Mouse (Mus musculus): ENCODE results near the gene Gm20388. TPM values are rescaled to one million over a fixed set of nuclear protein-coding genes. Genes with fewer than 3 reads are reported as not detected.
A peak's percentile ranks its signal among the peaks of the same experiment; 100 is the strongest.

Gm20388 gene
- polyA plus RNA-seq, 1 experiment from 2014 or later: 3.6 TPM

GRCm38 (mm10) chr8:121093496-121093895, 1182.9 kb downstream of the Gm20388 start:
- Histone ChIP-seq H3K9me3 (no peaks in the 10 kb centered on the region), H3K36me3 (replicated peaks) (peaks cover 24% of the 10 kb centered on the region), H3K27me3 (replicated peaks; ENCODE audit: low read depth, poor library complexity, severe bottlenecking) (peaks cover 64% of the 10 kb centered on the region), H3K4me1 (peaks cover 40% of the 10 kb centered on the region), H3K27ac (replicated peaks) (no peak overlapping the region), H3K4me3 (no peak overlapping the region)
- DNase-seq (ENCODE audit: low spot score): no peak
- WGBS: 61% methylated on average over 6 of the region's 6 CpGs

- H3K4me1 ChIP-seq: peaks cover 38% of the 10 kb centered on the region
- peak; percentile 87 for DNase-seq (ENCODE audit: low spot score)
- H3K27me3 ChIP-seq (replicated peaks; ENCODE audit: low read depth, poor library complexity, severe bottlenecking): peaks cover 4% of the 10 kb centered on the region; the same call in 1 of the 2 replicates
- H3K27ac ChIP-seq (replicated peaks): no peak overlapping the region
- peaks cover 75% of the 10 kb centered on the region for H3K36me3 ChIP-seq (replicated peaks)
- H3K4me3 ChIP-seq: no peak overlapping the region
- 51% methylated on average over 17 of the region's 17 CpGs for WGBS
- no peaks in the 10 kb centered on the region for H3K9me3 ChIP-seq
Observed at GRCm38 (mm10) chr8:121104049-121104818, 1193.6 kb downstream of the Gm20388 start.

GRCm38 (mm10) chr8:121107668-121108656, 1197.3 kb downstream of the Gm20388 start, which contains the start of gene Mthfsd:
TSS of gene Mthfsd (minus strand) at chr8:121108392.
- Histone ChIP-seq H3K27ac (replicated peaks) (peak within 1 kb of the TSS; percentile 92), H3K27me3 (replicated peaks; ENCODE audit: low read depth, poor library complexity, severe bottlenecking) (peaks cover 39% of the 10 kb centered on the region), H3K4me1 (peaks cover 38% of the 10 kb centered on the region), H3K4me3 (peak within 1 kb of the TSS; percentile 90), H3K9me3 (no peaks in the 10 kb centered on the region), H3K36me3 (replicated peaks) (peaks cover 38% of the 10 kb centered on the region)
- peak; percentile 99 for DNase-seq (ENCODE audit: low spot score)
- WGBS: 2% methylated on average over 75 of the region's 75 CpGs

GRCm38 (mm10) chr8:121108657-121109056, 1198.0 kb downstream of the Gm20388 start:
- Histone ChIP-seq H3K36me3 (replicated peaks) (peaks cover 31% of the 10 kb centered on the region), H3K4me3 (peak overlapping the region; percentile 90), H3K27me3 (replicated peaks; ENCODE audit: low read depth, poor library complexity, severe bottlenecking) (peaks cover 45% of the 10 kb centered on the region), H3K4me1 (peaks cover 44% of the 10 kb centered on the region), H3K9me3 (no peaks in the 10 kb centered on the region), H3K27ac (replicated peaks) (peak overlapping the region; percentile 92)
- 15% methylated on average over 5 of the region's 5 CpGs for WGBS
- DNase-seq (ENCODE audit: low spot score): no peak

- H3K27me3 ChIP-seq (replicated peaks; ENCODE audit: low read depth, poor library complexity, severe bottlenecking): peaks cover 72% of the 10 kb centered on the region
- WGBS: 48% methylated on average over 7 of the region's 7 CpGs
Observed at GRCm38 (mm10) chr8:121111145-121111907, 1200.7 kb downstream of the Gm20388 start.

GRCm38 (mm10) chr8:121113261-121113660, 1202.6 kb downstream of the Gm20388 start:
- DNase-seq (ENCODE audit: low spot score): peak; percentile 96
- Histone ChIP-seq H3K27ac (replicated peaks) (no peak overlapping the region), H3K27me3 (replicated peaks; ENCODE audit: low read depth, poor library complexity, severe bottlenecking) (peaks cover 91% of the 10 kb centered on the region), H3K9me3 (no peaks in the 10 kb centered on the region), H3K36me3 (replicated peaks) (no peaks in the 10 kb centered on the region), H3K4me3 (0 out of 2 replicates have a peak overlapping the region, but pooled peaks have one; percentile 16), H3K4me1 (peaks cover 52% of the 10 kb centered on the region)
- under 1% methylated on average over 21 of the region's 21 CpGs for WGBS

More at GRCm38 (mm10) chr8:121111145-121111907, 1200.7 kb downstream of the Gm20388 start:
- H3K9me3 ChIP-seq: no peaks in the 10 kb centered on the region
- DNase-seq (ENCODE audit: low spot score): no peak
- peaks cover 51% of the 10 kb centered on the region for H3K4me1 ChIP-seq
- H3K36me3 ChIP-seq (replicated peaks): peaks cover 4% of the 10 kb centered on the region
- no peak overlapping the region for H3K4me3 ChIP-seq
- H3K27ac ChIP-seq (replicated peaks): no peak overlapping the region

- WGBS: 1% methylated on average over 25 of the region's 25 CpGs
- Histone ChIP-seq H3K27me3 (replicated peaks; ENCODE audit: low read depth, poor library complexity, severe bottlenecking) (peaks cover 97% of the 10 kb centered on the region), H3K36me3 (replicated peaks) (no peaks in the 10 kb centered on the region), H3K27ac (replicated peaks) (0 out of 2 replicates have a peak overlapping the region, but pooled peaks have one; percentile 37), H3K4me1 (peaks cover 52% of the 10 kb centered on the region), H3K9me3 (no peaks in the 10 kb centered on the region), H3K4me3 (peak overlapping the region; percentile 77)
- DNase-seq (ENCODE audit: low spot score): peak; percentile 59
Observed at GRCm38 (mm10) chr8:121115136-121115535, 1204.5 kb downstream of the Gm20388 start.

GRCm38 (mm10) chr8:121115948-121116347, 1205.3 kb downstream of the Gm20388 start, which contains the start of gene Foxc2:
TSS of gene Foxc2 (plus strand) at chr8:121116171.
- WGBS: under 1% methylated on average over 25 of the region's 25 CpGs
- H3K27me3 ChIP-seq (replicated peaks; ENCODE audit: low read depth, poor library complexity, severe bottlenecking): peaks cover 98% of the 10 kb centered on the region
- H3K27ac ChIP-seq (replicated peaks): peak within 1 kb of the TSS; percentile 87
- peak; percentile 90 for DNase-seq (ENCODE audit: low spot score)
- peak within 1 kb of the TSS; percentile 77 for H3K4me3 ChIP-seq
- H3K9me3 ChIP-seq: no peaks in the 10 kb centered on the region
- peaks cover 61% of the 10 kb centered on the region for H3K4me1 ChIP-seq
- peaks cover under 1% of the 10 kb centered on the region; the same call in 1 of the 2 replicates for H3K36me3 ChIP-seq (replicated peaks)

- Histone ChIP-seq H3K9me3 (no peaks in the 10 kb centered on the region), H3K36me3 (replicated peaks) (peaks cover 7% of the 10 kb centered on the region; the same call in 1 of the 2 replicates), H3K27ac (replicated peaks) (peak overlapping the region; percentile 87), H3K4me1 (peaks cover 68% of the 10 kb centered on the region), H3K27me3 (replicated peaks; ENCODE audit: low read depth, poor library complexity, severe bottlenecking) (peaks cover 99% of the 10 kb centered on the region), H3K4me3 (peak overlapping the region; percentile 77)
- WGBS: under 1% methylated on average over 55 of the region's 55 CpGs
- peak; percentile 71 for DNase-seq (ENCODE audit: low spot score)
Observed at GRCm38 (mm10) chr8:121116591-121117185, 1206.0 kb downstream of the Gm20388 start.

- H3K36me3 ChIP-seq (replicated peaks): peaks cover 12% of the 10 kb centered on the region; the same call in 1 of the 2 replicates
- no peaks in the 10 kb centered on the region for H3K9me3 ChIP-seq
- peaks cover 73% of the 10 kb centered on the region for H3K4me1 ChIP-seq
- H3K27me3 ChIP-seq (replicated peaks; ENCODE audit: low read depth, poor library complexity, severe bottlenecking): peaks cover 99% of the 10 kb centered on the region
- peak overlapping the region; percentile 87 for H3K27ac ChIP-seq (replicated peaks)
- peak; percentile 73 for DNase-seq (ENCODE audit: low spot score)
- WGBS: under 1% methylated on average over 62 of the region's 62 CpGs
- H3K4me3 ChIP-seq: peak overlapping the region; percentile 77
Observed at GRCm38 (mm10) chr8:121117186-121117651, 1206.6 kb downstream of the Gm20388 start.

GRCm38 (mm10) chr8:121117906-121118305, 1207.3 kb downstream of the Gm20388 start:
- 1% methylated on average over 28 of the region's 28 CpGs for WGBS
- H3K27ac ChIP-seq (replicated peaks): peak overlapping the region; percentile 87
- H3K4me1 ChIP-seq: peaks cover 75% of the 10 kb centered on the region

More at GRCm38 (mm10) chr8:121117906-121118305, 1207.3 kb downstream of the Gm20388 start:
- H3K4me3 ChIP-seq: peak overlapping the region; percentile 77
- peak; percentile 60 for DNase-seq (ENCODE audit: low spot score)
- peaks cover 99% of the 10 kb centered on the region for H3K27me3 ChIP-seq (replicated peaks; ENCODE audit: low read depth, poor library complexity, severe bottlenecking)
- H3K9me3 ChIP-seq: no peaks in the 10 kb centered on the region
- peaks cover 17% of the 10 kb centered on the region for H3K36me3 ChIP-seq (replicated peaks)

Data from embryonic facial prominence, embryonic 10.5 days (tissue).